11 mouse cellular contexts compared by ENCODE assay signal in genomic region chr5:117665181-117665580, GRCm38 (mm10).
DNase-seq lines count a peak whose midpoint lies in the region; ATAC-seq and TF ChIP-seq lines count a peak whose summit lies in the region.
"Had no signal": no experiment of that assay in that cellular context is flagged by ENCODE, and none has a peak within 500 bp of the region (broad histone marks: within the 10 kb centered on the region; RNA-seq: fewer than 3 reads in every experiment).

No protein-coding gene starts in this region.

- peak overlapping the region; percentile 25 for H3K4me2 ChIP-seq in heart, postnatal 0 days (ENCODE audit: low read depth, low read length)
- H3K4me2 ChIP-seq in neural tube, embryonic 13.5 days = 0 out of 2 replicates have a peak overlapping the region, but pooled peaks have one; percentile 21
- no peak overlapping the region for H3K4me2 ChIP-seq in limb, embryonic 11.5 days (ENCODE audit: low read depth, severe bottlenecking)
- H3K4me2 ChIP-seq: liver, embryonic 13.5 days had no signal

- no peak overlapping the region for H3K27ac ChIP-seq in heart, postnatal 0 days (ENCODE audit: low read depth)
- H3K27ac ChIP-seq in neural tube, embryonic 13.5 days (replicated peaks) = no peak overlapping the region
- H3K27ac ChIP-seq in limb, embryonic 11.5 days (replicated peaks; ENCODE audit: low read depth, low read length) = no peak overlapping the region
- H3K27ac ChIP-seq: liver, embryonic 13.5 days had no signal

- no peak for ATAC-seq in heart, postnatal 0 days (ENCODE audit: insufficient read depth, low read depth)
- ATAC-seq in neural tube, embryonic 13.5 days (ENCODE audit: low read depth) = no peak
- no peak for ATAC-seq in limb, embryonic 11.5 days (ENCODE audit: insufficient number of reproducible peaks, low FRiP score, low TSS enrichment, low read depth)

- H3K9me3 ChIP-seq in heart, postnatal 0 days (replicated peaks; ENCODE audit: control insufficient read depth, low read length) = no peaks in the 10 kb centered on the region
- H3K9me3 ChIP-seq in neural tube, embryonic 13.5 days = no peaks in the 10 kb centered on the region
- no peaks in the 10 kb centered on the region for H3K9me3 ChIP-seq in limb, embryonic 11.5 days (ENCODE audit: control insufficient read depth, low read length)
- H3K9me3 ChIP-seq: liver, embryonic 13.5 days had no signal

- 17% methylated on average over 9 of the region's 9 CpGs for WGBS in heart, postnatal 0 days
- WGBS in neural tube, embryonic 13.5 days = 12% methylated on average over 9 of the region's 9 CpGs
- WGBS in limb, embryonic 11.5 days = 6% methylated on average over 9 of the region's 9 CpGs

- intact Hi-C loops in heart, postnatal 14 days (cut with DNase I) = no loop called here

- no peak for DNase-seq in heart, postnatal 0 days (ENCODE audit: low spot score)
- no peak for DNase-seq in heart, postnatal 14 days
- DNase-seq in neural tube, embryonic 10.5 days (ENCODE audit: extremely low spot score, low spot score) = no peak
- peak; percentile 28 for DNase-seq in limb, embryonic 11.5 days (ENCODE audit: low spot score)
- no peak for DNase-seq in layer of hippocampus, adult 9-11 months
- DNase-seq in liver = no peak
- no peak for DNase-seq in left cerebral cortex, adult 8-10 months (ENCODE audit: low spot score in 2 of 2)
- DNase-seq: cerebellum, adult 2 months; liver, embryonic 13.5 days had no signal

- H3K27me3 ChIP-seq in heart, postnatal 0 days (ENCODE audit: control insufficient read depth, insufficient read depth, low read length) = no peaks in the 10 kb centered on the region
- no peaks in the 10 kb centered on the region for H3K27me3 ChIP-seq in neural tube, embryonic 13.5 days
- H3K27me3 ChIP-seq in limb, embryonic 11.5 days (ENCODE audit: control insufficient read depth, insufficient read depth, low read length) = no peaks in the 10 kb centered on the region
- H3K27me3 ChIP-seq: CH12.LX; liver, embryonic 13.5 days had no signal

- peak overlapping the region; percentile 21 for H3K4me3 ChIP-seq in heart, postnatal 0 days (ENCODE audit: low read depth, low read length)
- no peak overlapping the region for H3K4me3 ChIP-seq in neural tube, embryonic 13.5 days
- H3K4me3 ChIP-seq in limb, embryonic 11.5 days (ENCODE audit: low read depth, low read length) = no peak overlapping the region
- H3K4me3 ChIP-seq: liver, embryonic 13.5 days had no signal

- no peak for TF ChIP-seq EP300 in heart, postnatal 0 days (IDR thresholded peaks at IDR 0.05; ENCODE audit: low read depth)

- no peaks in the 10 kb centered on the region for H3K36me3 ChIP-seq in heart, postnatal 0 days (replicated peaks; ENCODE audit: control insufficient read depth, insufficient read depth, low read length)
- H3K36me3 ChIP-seq in neural tube, embryonic 13.5 days = no peaks in the 10 kb centered on the region
- no peaks in the 10 kb centered on the region for H3K36me3 ChIP-seq in limb, embryonic 11.5 days (ENCODE audit: control insufficient read depth, insufficient read depth, low read length)
- H3K36me3 ChIP-seq: liver, embryonic 13.5 days had no signal

- no peak for TF ChIP-seq CTCF in heart, postnatal 0 days (IDR thresholded peaks at IDR 0.05; ENCODE audit: low read depth)

- no peaks in the 10 kb centered on the region for H3K4me1 ChIP-seq in heart, postnatal 0 days (ENCODE audit: control insufficient read depth, insufficient read depth)
- H3K4me1 ChIP-seq in neural tube, embryonic 13.5 days (replicated peaks) = peaks cover 27% of the 10 kb centered on the region
- 0 out of 2 replicates have a peak, but pooled peaks cover 1% of the 10 kb centered on the region for H3K4me1 ChIP-seq in limb, embryonic 11.5 days (ENCODE audit: control insufficient read depth, insufficient read depth, low read length)
- H3K4me1 ChIP-seq: liver, embryonic 13.5 days had no signal

- H3K9ac ChIP-seq in heart, postnatal 0 days (replicated peaks; ENCODE audit: low read depth, low read length) = no peak overlapping the region
- no peak overlapping the region for H3K9ac ChIP-seq in neural tube, embryonic 13.5 days
- H3K9ac ChIP-seq in limb, embryonic 11.5 days (ENCODE audit: low read length) = no peak overlapping the region
- H3K9ac ChIP-seq: liver, embryonic 13.5 days had no signal
